Mouse (Mus musculus) lung, postnatal 36 days (tissue): ENCODE measurements around the gene Srpk2.
A peak's percentile ranks its signal among the peaks of the same experiment; 100 is the strongest.

ENCODE experiments used
- DNase-seq: peaks from one replicate; pipeline ENCODE4 v3.0.0; 2022; ENCODE audit warnings: mixed read lengths

The Srpk2 gene

DNA sequence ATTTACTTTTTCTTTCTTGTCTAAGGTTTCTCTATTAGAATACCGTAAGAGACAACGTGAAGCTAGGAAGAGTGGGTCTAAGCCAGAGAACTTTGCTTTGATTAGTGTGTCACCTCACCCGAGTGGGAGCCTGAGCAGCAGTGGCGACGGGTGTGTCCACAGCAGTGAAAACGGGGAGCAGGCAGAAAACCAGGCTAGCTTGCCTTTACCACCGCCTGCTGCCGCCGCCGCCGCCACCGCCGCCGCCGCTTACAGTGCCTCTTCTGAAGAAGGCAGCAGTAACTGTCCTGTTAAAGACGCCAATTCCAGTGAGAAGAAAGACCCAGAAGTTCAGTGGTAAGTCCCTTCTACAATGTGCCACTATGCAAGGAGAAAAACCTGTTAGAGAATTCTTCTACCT, 185.2 kb downstream of the Srpk2 start:
- no peak for DNase-seq

DNA sequence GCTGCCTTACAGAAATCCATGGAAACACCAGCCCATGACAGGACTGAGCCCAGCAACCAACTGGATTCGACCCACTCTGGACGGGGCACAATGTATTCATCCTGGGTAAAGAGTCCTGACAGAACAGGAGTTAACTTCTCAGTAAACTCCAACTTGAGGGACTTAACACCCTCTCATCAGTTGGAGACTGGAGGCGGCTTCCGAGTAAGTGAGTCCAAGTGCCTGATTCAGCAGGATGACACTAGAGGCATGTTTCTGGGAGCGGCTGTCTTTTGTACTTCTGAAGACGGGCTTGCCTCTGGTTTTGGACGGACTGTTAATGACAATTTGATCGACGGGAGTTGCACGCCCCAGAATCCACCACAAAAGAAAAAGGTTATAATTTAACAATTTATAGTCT, 186.5 kb downstream of the Srpk2 start:
- no peak for DNase-seq

DNA sequence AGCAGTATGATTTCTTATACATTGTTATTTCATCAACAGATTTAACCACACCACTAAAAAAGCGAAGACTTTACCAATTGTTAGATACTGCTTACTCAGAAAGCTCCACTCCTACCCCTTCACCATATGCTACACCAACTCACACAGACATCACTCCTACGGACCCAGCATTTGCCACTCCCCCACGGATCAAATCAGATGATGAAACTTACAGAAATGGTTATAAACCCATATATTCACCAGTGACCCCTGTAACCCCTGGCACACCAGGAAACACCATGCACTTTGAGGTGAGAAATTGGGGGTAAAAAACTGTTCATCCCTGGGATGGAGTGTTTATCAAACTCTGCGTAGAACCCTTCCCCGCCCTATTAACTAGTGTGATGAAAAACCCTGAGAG, 187.5 kb downstream of the Srpk2 start:
- DNase-seq = no peak

GRCm38 (mm10) chr5:23496396-23496795, 188.0 kb downstream of the Srpk2 start:
- no peak for DNase-seq

GRCm38 (mm10) chr5:23490797-23491196, 193.6 kb downstream of the Srpk2 start:
- DNase-seq = peak; percentile 42

- DNase-seq = peak; percentile 36
Measured at GRCm38 (mm10) chr5:23489231-23489630, 195.2 kb downstream of the Srpk2 start.

DNA sequence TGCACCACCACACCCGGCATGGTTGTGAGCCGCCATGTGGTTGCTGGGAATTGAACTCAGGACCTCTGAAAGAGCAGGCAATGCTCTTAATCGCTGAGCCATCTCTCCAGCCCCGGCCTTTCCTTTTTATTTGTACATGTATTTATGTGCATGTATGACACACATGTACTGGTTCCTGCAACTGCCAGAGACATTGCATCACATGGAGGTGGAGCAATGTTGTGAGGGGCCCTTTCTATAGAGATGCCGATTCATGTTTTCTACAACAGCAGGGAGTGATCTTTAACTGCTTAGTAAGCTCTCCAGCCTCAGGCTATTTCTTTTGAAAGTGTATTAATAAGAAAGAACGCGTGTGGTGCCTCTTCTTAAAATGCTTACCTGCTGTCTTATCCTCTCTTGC, 200.6 kb downstream of the Srpk2 start:
- DNase-seq = no peak

GRCm38 (mm10) chr5:23473098-23473873, 211.1 kb downstream of the Srpk2 start:
- DNase-seq = peak; percentile 30

DNA sequence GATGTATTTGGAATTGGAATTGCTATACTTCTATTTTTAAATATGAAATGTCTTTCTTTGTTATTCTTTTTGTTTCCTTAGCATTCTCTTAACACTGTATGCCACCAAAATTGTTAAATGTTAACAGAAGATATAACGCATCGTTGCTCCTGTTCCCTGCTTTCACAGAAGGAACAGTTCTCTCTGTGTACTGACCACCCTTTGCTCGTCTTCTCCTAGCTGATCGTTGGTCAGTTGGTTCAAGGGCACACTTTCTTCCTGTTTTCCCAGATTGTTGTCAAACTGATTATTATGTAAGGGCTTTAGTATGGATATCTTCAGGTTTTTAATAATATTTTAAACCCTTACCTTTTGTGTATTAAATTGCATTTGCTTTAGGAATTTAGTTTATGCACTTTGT, 217.9 kb downstream of the Srpk2 start:
- no peak for DNase-seq

- no peak for DNase-seq
Measured at GRCm38 (mm10) chr5:23464743-23465142, 219.7 kb downstream of the Srpk2 start.

- no peak for DNase-seq
Measured at GRCm38 (mm10) chr5:23464247-23464646, 220.2 kb downstream of the Srpk2 start.

GRCm38 (mm10) chr5:23461688-23462087, 222.7 kb downstream of the Srpk2 start:
- DNase-seq = peak; percentile 38

DNA sequence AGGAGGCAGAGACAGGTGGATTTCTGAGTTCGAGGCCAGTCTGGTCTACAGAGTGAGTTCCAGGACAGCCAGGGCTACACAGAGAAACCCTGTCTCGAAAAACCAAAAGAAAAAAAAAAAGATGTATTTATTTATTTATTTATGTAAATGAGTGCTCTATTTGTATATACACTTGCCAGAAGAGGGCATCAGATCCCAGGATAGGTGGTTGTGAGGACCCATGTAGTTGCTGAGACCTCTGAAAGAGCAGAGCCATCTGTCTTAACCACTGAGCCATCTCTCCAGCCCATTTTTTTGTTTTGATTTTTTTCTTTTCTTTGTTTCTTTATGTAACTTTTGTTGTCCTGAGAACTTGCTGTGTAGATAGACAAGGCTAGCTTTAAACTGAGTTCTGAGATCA, 230.9 kb downstream of the Srpk2 start:
- DNase-seq = peak; percentile 37
